17 mouse cellular contexts compared by ENCODE assay signal in genomic region chr12:101087406-101087805, GRCm38 (mm10).
"Had no signal": no experiment of that assay in that cellular context is flagged by ENCODE, and none has a peak within 500 bp of the region (broad histone marks: within the 10 kb centered on the region; RNA-seq: fewer than 3 reads in every experiment).

No protein-coding gene starts in this region.

- H3K9me3 ChIP-seq: liver, embryonic 13.5 days; midbrain, embryonic 12.5 days; midbrain, embryonic 15.5 days; neural tube, embryonic 13.5 days; stomach, embryonic 15.5 days had no signal

- H3K27ac ChIP-seq: layer of hippocampus, adult 2 months; liver, embryonic 13.5 days; macrophage; midbrain, embryonic 12.5 days; midbrain, embryonic 15.5 days; neural tube, embryonic 13.5 days; stomach, embryonic 15.5 days had no signal

- H3K9ac ChIP-seq: liver, embryonic 13.5 days; lung, embryonic 14.5 days; midbrain, embryonic 12.5 days; midbrain, embryonic 15.5 days; neural tube, embryonic 13.5 days; stomach, embryonic 15.5 days had no signal

- DNase-seq: kidney, adult 9 months; kidney, postnatal 14 days; kidney, postnatal 4 days; layer of hippocampus, adult 9-11 months; liver, embryonic 13.5 days; lung, embryonic 14.5 days; retina, postnatal 1 day; right cerebral cortex, postnatal 25 days; spleen, adult 18-20 months; thymus, postnatal 25 days had no signal

- ATAC-seq: lung, postnatal 0 days; midbrain, embryonic 15.5 days had no signal

- H3K4me3 ChIP-seq: layer of hippocampus, adult 2 months; liver, embryonic 13.5 days; midbrain, embryonic 12.5 days; midbrain, embryonic 15.5 days; neural tube, embryonic 13.5 days; stomach, embryonic 15.5 days had no signal

- H3K36me3 ChIP-seq: liver, embryonic 13.5 days; midbrain, embryonic 12.5 days; midbrain, embryonic 15.5 days; neural tube, embryonic 13.5 days; stomach, embryonic 15.5 days had no signal

- H3K27me3 ChIP-seq: liver, embryonic 13.5 days; midbrain, embryonic 12.5 days; midbrain, embryonic 15.5 days; neural tube, embryonic 13.5 days; stomach, embryonic 15.5 days had no signal

- H3K4me2 ChIP-seq: liver, embryonic 13.5 days; lung, embryonic 14.5 days; midbrain, embryonic 12.5 days; midbrain, embryonic 15.5 days; neural tube, embryonic 13.5 days; stomach, embryonic 15.5 days had no signal
